Mouse (Mus musculus) retina, embryonic 14.5 days (tissue): ENCODE data around the gene Cacng7.
"Not testable (repeated sequence)": the region's sequence is repeated elsewhere in the genome, so short reads cannot be mapped to it uniquely, and the experiment has no call there.

Source experiments
- DNase-seq: peaks from one replicate; pipeline ENCODE4 v3.0.0-alpha.2; 2015; ENCODE audit warnings: low spot score

Gene Cacng7

DNA sequence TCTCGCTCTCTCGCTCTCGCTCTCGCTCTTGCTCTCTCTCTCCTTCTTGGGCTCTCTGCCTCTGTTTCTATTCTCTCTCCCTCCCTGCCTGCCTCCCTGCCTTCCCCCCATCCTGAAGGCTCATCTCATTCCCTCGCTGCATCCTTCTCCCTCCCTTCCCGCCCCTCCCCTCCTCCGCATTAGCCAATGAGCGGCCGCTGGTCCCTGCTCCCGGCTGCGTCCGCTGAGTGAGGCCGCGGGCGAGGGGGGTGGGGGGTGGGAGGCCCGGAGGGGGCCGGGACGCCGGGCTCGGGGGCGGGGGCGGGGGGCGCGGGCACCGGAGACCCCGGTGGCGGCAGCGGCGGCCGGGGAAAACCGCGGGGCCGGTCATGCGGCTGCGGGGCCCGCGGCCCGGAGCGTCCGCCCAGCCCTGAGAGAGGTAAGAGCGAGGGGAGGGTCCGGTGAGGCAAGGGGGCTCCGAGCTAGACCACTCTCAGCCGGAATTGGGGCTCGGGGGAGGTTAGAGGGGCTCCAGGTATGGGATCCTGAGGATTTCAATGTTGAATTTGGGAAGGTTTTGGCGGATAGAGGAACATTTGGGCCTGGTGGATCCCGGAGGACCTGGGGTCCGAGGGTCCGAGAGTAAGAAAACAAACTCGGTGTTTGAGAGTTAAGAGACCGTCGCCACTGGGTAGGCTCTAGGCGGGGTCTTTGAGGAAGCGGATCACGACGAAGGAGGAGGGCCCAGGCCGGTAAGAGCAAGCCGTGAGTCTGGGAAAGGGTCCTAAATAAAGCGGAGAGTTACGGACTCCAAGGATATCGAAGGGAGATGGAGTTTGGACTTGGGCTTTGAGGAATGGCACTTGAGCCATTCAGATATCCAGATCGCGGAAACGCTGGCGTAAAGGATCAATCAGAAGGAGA is at the start of gene Cacng7:
TSS of gene Cacng7 (plus strand) at position 337 of the 903 bp plus-strand sequence.
- DNase-seq, result peak; percentile 74

- no peak for DNase-seq
Measured at GRCm38 (mm10) chr7:3283081-3283875, 49.5 kb upstream of the Cacng7 start.

GRCm38 (mm10) chr7:3284604-3285003 is 48.2 kb upstream of the Cacng7 start:
- DNase-seq, result no peak

- no peak for DNase-seq
Measured at GRCm38 (mm10) chr7:3286036-3286435, 46.7 kb upstream of the Cacng7 start.

DNA sequence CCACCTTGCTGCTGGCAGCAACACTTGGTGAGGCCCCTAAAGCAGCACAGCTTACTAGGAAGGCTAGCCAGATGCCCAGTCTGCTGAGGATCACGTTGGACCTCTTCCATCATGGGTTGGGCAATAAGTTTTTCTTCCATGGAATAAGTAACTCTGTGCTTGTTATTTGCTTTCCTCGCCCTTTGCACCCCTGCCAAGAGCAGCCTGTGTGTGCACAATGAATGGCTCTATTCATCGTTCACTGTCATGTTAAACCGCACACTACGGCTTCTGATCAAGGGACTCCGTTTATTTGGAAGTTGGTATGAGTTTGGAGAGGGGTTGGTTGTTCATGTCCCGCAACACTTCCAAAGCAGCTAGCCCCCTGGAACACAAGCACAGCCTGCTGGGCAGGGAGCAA is 45.6 kb upstream of the Cacng7 start:
- DNase-seq, result no peak

- DNase-seq, result peak; percentile 76
Measured at GRCm38 (mm10) chr7:3288976-3289970, 43.5 kb upstream of the Cacng7 start, which contains the start of the genes Myadm and Prkcg. Gene Myadm, plus strand, starts transcription at chr7:3289080. Gene Prkcg, plus strand, starts transcription at chr7:3289179.

GRCm38 (mm10) chr7:3290257-3291033 is 42.3 kb upstream of the Cacng7 start:
- peak; percentile 98 for DNase-seq

GRCm38 (mm10) chr7:3291197-3291596 is 41.6 kb upstream of the Cacng7 start:
- no peak for DNase-seq

- no peak for DNase-seq
Measured at GRCm38 (mm10) chr7:3291764-3292163, 41.0 kb upstream of the Cacng7 start.

DNA sequence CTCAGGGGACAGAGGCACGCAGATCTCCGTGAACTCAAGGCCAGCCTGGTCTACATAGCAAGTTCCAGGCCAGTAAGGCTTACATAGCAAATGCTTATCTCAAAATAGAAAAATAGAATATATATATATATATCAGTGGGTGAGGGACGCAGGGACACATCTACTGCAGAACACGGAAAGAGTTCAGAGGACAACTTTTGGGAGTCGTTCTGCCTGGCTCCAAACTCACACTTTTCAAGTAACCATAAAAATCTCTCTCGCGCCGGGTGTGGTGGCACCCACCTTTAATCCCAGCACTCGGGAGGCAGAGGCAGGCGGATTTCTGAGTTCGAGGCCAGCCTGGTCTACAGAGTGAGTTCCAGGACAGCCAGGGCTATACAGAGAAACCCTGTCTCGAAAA is 40.5 kb upstream of the Cacng7 start:
- DNase-seq, result not testable (repeated sequence)

- DNase-seq, result peak; percentile 72
Measured at GRCm38 (mm10) chr7:3292791-3293190, 40.0 kb upstream of the Cacng7 start.

DNA sequence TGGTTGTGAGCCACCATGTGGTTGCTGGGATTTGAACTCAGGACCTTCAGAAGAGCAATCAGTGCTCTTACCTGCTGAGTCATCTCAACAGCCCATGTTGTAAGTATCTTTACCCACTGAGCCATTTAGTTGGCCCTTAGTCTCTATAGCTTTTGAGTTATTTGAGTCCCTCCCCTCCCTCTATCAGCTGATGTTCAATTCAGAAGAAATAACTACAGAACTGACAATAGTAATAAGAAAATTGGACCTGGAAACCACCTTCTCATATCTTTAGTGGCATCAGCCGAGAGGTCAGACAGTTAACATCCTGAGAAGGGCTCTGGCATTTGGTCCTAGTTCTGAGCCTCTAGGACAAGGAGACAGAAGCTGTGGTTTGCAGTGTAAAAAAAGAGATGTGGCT is 38.0 kb upstream of the Cacng7 start:
- no peak for DNase-seq

GRCm38 (mm10) chr7:3295321-3296110 is 37.2 kb upstream of the Cacng7 start:
- DNase-seq, result no peak

GRCm38 (mm10) chr7:3296711-3297110 is 36.0 kb upstream of the Cacng7 start:
- no peak for DNase-seq

DNA sequence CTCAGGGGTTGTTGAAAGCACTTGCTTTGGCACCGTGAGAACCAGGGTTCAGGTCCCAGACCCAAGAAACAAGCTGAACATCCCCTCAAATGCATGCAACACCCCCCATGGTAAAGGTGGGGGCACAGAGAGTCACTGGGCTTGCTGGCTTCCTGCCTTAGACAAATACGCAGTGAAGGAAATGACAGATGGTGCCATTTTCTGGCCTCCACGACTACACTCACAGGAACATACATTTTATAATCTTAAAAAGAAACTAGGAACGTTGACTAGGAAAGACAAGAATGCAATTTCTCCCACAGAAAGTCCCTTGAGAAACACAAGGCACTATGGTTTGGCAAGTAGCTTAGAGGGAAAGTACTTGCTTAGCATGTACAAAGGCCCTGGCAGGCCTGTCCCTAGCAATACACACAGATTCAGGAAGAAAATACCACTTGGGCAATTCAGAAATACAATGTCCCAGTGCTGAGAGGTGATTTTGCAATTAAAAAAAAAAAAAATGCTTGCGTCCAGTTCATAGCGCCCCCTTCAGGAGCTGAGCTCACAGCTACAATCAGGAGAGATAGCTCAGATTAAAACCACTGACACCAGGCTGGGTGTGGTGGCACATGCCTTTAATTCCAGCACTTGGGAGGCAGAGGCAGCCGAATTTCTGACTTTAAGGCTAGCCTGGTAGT is 32.7 kb upstream of the Cacng7 start:
- no peak for DNase-seq

DNA sequence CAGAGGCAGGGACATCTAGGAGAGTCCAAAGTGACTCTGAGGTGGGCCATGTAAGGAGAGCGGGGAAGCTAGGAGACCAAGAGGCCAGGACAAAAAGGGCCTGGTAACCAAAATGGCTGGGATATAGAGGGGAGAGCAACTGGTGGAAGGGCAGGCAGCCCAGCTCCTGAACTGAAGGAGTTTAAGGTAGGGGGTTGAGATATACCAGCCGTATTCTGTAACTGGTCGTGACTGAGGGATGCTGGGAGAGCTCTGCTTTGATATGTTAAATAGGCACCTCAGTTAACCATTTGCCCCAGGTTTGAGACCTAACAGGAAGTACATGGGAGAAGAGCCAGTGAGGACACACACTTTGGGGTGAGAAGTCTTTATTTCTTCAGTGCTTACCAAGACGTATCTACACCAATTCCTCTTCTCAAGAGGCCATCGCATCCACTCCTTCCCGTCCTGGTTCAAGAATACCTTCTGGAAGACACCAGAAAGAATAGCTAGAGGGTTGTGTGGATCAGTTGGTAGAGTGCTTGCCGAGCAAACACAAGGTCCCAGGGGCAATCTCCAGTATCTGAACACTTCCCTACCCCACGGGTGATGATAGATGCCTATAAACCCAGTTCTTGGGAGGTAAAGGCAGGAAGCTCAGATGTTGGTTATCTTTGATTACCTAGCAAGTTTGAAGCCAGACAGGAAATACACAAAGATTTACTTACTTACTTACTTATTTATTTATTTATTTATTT is 31.7 kb upstream of the Cacng7 start:
- DNase-seq, result no peak

DNA sequence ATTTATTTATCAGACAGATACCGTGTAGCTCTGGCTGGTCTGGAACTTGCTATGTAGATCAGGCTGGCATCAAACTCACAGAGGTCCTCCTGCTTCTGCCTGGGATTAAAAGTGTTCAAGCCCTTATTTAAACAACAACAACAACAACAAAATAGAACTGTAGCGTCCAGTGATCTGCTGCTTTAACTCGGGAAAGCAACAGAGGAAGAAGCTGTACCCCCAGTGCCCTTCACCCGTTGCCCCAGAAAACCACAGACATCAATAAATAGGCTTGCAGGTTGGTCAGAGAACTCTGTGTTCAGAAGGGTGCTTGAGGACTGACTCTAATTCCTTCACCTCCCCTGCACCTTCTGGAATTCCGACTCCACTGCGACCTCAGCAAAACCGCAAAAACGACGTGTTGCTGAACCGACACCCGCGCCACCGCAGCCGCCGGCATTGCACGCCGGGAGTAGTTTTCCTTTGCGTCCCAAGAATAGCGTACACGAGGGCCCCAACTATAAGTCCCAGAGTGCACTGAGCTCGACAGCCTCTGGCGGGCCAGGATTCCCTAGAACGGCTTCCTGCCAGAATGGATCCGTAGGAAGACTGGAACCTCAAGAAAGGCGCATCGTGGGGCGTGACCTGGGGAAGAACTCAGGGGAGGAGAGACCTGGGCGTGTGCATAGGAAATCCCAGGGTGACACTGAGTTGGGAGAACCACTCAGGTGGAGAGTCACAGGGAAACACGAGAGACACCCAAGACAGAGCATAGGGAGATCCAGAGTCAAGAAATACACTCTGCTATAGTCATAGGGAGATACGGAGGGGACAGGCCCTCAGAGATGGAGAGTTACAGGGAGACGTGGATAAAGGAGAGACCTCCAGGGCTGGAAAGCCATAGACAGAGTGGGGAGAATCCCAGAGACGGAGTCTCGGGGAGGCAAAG is 30.9 kb upstream of the Cacng7 start:
- DNase-seq, result peak; percentile 37
